Mouse (Mus musculus): ENCODE measurements at regions not wholly inside any gene's neighbourhood (a gene's known extent, or its start where the extent isn't known, plus 50 kb on each side); places are given as distances from the start of the nearest gene placed in this dataset.

DNA sequence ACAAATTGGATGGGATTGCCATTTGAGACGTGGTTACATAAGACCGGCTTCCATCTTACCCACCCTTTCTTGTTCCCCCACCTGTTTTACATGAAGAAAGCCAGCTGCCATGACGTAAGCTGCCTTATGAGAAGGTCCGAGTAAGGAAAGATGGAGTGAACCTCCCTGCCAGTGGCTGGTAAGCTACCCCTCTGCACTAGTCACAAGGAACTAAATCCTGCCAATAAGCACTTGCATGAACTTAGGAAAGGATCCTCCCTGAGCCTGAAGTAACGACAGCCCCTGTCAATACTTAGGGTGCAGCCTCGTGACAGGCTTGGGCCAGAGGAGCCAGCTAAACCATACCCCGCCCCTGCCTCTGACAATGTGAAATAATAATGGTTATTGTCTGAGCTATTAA lies 62.8 kb upstream of the Gm47985 start:
- WGBS (ENCODE audit: missing documents): 96% methylated on average over 7 of the region's 7 CpGs
- no peak overlapping the region for H3K4me3 ChIP-seq (ENCODE audit: inconsistent target)
- no peaks in the 10 kb centered on the region for H3K79me2 ChIP-seq (ENCODE audit: inconsistent target)
- H3K27ac ChIP-seq: no peak overlapping the region
- no peaks in the 10 kb centered on the region for H3K36me3 ChIP-seq (ENCODE audit: inconsistent target)

DNA sequence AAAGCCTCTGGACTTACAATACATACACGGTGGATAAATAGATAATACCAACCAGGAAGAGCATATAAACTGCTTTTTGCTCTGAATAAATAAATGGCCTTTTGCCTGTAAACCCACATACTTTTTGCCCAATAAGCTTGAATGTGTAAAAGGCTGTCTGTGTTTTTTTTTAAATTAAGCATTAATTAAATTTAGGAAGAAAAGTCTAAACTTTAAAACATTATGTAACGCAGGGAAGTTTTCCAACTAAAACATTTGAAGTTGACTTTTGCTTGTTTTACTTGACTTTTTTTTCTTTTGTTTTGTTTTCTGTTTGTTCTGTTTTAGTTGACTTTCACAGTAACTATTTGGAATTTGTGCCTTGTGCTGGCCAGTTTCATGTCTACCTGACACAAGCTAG lies 60.7 kb upstream of the Gm47985 start:
- WGBS (ENCODE audit: missing documents): 98% methylated on average over 2 of the region's 2 CpGs
- no peaks in the 10 kb centered on the region for H3K36me3 ChIP-seq (ENCODE audit: inconsistent target)
- no peak overlapping the region for H3K27ac ChIP-seq
- H3K79me2 ChIP-seq (ENCODE audit: inconsistent target): no peaks in the 10 kb centered on the region
- H3K4me3 ChIP-seq (ENCODE audit: inconsistent target): no peak overlapping the region

DNA sequence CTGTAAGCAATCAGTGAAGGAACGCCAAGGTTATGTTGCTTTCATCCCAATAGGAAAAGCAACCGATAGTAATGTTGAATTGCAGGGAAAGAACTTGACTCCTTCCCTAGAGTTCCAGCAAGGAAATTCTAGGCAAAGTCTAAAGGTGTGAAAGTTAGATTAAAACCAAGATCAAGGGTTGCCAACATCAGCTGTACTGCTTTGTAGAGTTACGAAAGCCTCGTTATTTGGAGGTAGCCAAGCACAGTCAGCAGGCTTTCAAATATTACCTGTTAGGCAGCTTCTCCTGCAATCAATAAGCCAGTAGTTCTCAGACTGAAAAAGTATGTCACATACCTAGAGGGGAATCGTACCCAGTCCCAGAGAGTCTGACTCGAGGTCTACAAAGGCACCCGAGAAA lies 58.4 kb upstream of the Gm47985 start:
- no peaks in the 10 kb centered on the region for H3K36me3 ChIP-seq (ENCODE audit: inconsistent target)
- 93% methylated on average over 7 of the region's 7 CpGs for WGBS (ENCODE audit: missing documents)
- H3K27ac ChIP-seq: no peak overlapping the region
- H3K4me3 ChIP-seq (ENCODE audit: inconsistent target): no peak overlapping the region
- no peaks in the 10 kb centered on the region for H3K79me2 ChIP-seq (ENCODE audit: inconsistent target)

DNA sequence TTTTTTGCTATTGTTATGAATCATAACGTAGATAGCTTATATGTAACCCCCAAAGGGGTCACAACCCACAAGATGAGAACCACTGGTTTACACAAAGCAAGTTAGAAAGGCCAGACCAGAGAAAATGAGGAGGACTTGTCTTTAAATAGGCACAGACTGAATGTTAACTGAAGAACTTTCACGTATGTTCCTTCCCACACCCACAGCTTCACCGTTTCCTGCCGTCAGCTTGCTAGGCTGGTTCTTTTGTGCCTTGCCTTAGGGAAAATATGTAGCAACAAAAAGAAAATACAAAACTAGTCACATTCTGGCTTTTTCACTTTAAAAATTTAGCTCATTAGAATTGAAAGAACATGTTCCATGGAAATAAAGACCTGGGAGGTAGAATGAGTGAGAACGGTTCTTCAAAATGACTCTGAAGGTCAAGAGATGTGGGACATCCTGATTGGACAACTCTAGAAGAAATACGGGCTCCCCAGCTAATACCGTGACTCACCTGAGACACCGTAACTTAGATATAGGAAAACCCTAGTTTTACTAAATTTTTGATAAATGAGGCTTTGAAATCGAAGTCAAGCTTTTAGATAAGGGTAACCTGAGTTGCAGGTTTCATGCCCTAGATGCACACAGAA lies 57.2 kb upstream of the Gm47985 start:
- Histone ChIP-seq H3K79me2 (ENCODE audit: inconsistent target) (no peaks in the 10 kb centered on the region), H3K27ac (no peak overlapping the region), H3K36me3 (ENCODE audit: inconsistent target) (no peaks in the 10 kb centered on the region), H3K4me3 (ENCODE audit: inconsistent target) (no peak overlapping the region)
- WGBS (ENCODE audit: missing documents): 97% methylated on average over 9 of the region's 9 CpGs

DNA sequence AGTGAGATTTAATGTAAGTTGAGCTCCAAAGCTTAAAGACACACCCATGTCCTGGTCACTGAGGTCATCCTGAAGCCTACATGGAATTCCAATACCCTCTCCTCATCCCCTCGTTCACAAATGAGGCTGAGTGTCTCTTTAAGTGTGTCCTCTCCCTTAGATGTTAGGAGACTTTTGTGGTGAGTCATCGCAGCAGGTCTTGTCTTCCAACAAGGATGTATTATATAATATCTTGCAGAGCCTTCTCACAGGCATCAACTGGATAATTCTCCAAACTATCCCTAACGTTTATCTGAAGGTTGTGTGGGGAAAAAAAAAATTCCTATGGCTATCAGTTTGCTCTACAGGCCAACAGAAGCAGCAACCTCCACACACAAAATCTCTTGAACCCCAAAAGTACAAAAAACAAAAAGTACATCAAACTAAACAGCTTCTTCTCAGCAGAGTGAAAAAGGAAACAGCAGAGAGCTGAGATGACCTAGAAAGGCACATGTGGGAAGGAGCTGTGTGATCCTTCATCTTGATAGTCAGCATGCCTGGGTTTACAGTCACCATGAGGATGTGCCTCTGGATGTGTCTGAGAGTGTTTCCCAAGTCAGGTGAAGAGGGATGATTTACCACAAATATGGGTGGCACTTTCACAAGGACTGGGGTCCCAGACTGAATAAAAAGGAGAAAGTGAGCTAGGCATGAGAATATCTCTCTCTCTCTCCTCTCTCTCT lies 56.4 kb upstream of the Gm47985 start:
- H3K36me3 ChIP-seq (ENCODE audit: inconsistent target): no peaks in the 10 kb centered on the region
- H3K27ac ChIP-seq: no peak overlapping the region
- H3K4me3 ChIP-seq (ENCODE audit: inconsistent target): no peak overlapping the region
- H3K79me2 ChIP-seq (ENCODE audit: inconsistent target): no peaks in the 10 kb centered on the region
- 94% methylated on average over 3 of the region's 3 CpGs for WGBS (ENCODE audit: missing documents)

DNA sequence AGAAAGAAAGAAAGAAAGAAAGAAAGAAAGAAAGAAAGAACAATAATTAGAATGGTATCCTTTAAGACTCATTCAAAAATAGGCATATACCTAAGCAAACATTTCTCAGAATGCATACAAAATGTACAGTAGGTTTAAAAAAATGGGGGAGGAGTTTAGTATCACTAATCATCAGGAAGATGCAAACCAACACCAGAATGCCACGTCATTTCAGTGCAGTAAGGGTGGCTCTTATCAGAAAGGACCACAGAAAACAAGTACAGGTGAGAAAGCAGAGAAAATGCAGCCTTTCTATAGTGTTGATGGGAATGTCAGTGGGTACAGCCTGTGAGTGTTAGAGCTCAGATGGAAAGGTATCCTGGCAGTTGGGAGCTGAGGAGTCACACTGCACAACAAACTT lies 55.6 kb upstream of the Gm47985 start:
- Histone ChIP-seq H3K4me3 (ENCODE audit: inconsistent target) (no peak overlapping the region), H3K36me3 (ENCODE audit: inconsistent target) (no peaks in the 10 kb centered on the region), H3K27ac (no peak overlapping the region), H3K79me2 (ENCODE audit: inconsistent target) (no peaks in the 10 kb centered on the region)
- WGBS (ENCODE audit: missing documents): 91% methylated on average over 1 of the region's 1 CpGs

DNA sequence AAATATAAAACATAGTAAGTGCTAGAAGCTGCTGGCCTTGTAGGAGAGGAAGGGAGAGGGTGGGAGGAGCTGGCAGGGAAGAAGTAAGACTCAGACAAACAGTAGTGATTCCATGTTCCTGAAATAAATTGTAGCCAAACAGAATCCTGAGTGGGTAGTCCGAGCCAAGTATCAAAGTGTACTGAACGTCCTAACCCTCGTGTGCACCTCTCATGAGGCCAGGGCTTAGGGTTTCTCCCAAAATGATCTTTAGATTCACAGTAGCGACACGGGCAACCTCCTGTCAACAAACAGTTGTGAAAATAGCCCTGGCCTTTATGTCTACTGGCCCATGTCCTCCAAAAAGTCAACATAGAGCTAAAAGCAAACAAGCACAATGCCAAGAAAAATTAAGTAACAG lies 54.3 kb upstream of the Gm47985 start:
- Histone ChIP-seq H3K27ac (no peak overlapping the region), H3K36me3 (ENCODE audit: inconsistent target) (no peaks in the 10 kb centered on the region)
- 98% methylated on average over 5 of the region's 5 CpGs for WGBS (ENCODE audit: missing documents)

DNA sequence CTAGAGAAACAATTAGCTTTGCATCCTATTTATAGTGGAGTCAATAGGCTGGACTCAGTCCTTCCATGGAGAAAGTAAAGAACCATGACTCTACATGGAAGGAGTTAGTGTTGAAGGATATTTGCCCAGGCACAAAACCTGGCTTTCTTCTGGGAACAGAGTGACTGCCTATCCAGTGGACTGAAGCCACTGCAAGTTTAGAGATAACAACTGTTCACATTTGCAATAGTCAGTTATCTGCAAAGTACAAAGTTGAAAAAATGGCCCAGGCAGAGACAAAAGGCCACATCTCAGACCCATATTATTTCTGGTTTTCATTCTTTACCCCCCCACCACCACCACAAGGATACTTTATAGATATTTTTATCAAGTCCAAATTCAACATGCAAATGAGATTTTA lies 53.4 kb upstream of the Gm47985 start:
- H3K27ac ChIP-seq: no peak overlapping the region
- no peaks in the 10 kb centered on the region for H3K79me2 ChIP-seq (ENCODE audit: inconsistent target)
- H3K4me3 ChIP-seq (ENCODE audit: inconsistent target): no peak overlapping the region
- H3K36me3 ChIP-seq (ENCODE audit: inconsistent target): no peaks in the 10 kb centered on the region

More for the DNA sequence above, 54.3 kb upstream of the Gm47985 start:
- no peaks in the 10 kb centered on the region for H3K79me2 ChIP-seq (ENCODE audit: inconsistent target)
- H3K4me3 ChIP-seq (ENCODE audit: inconsistent target): no peak overlapping the region

DNA sequence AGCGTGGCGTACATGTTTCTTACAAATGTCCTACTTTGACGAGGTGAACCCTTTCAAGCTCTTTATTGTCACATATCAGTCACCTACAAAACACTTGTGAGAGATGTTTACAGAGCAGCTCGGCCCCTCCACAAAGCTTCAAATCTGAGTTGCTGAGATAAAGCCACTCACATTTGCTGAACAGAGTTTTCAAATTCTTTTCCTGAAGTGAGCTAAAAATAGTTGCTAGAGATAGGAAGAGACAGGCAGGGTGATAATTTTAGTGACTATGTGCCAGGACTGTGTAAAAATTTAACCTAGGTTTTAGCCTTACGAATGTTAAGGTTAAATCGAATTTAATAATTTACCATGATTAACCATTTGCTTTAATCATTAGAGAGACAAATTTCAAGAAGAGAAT lies 52.3 kb upstream of the Gm47985 start:
- H3K27ac ChIP-seq: no peak overlapping the region

DNA sequence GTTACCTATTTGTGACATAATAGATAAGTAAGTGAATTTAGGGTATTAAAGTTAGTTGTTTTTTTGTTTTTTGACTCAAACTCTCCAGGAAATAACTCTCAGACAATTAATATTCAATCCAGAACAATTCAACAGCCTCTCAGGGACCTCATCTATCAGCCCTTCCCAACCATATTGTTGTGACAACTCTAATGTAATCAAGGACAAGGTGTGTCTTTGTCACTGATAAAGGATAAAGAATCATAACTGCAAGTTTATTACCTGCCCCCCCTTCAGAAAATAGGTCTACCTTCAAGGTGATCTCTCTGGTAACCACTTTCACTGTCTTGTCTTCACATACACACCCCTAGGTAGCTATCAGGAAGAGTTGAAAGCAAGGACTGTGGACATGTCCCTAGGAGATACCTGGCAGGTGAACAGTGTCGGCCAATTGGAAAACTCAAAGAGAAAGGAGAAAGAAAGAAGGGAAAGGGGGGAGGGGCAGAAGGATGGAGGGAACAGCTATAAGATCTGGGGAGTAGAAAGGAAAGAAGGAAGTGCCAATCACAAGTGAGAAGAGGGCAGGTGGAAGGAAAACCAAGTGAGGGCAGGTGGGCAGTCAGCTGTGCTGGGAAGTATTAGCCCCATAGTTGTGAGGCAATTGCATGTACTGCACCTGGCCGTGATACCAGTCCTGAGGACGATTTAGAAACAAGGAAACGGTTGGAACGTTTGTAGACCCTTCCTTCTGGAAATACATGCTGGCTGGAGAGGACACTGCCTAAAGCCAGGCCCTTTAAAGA lies 51.3 kb upstream of the Gm47985 start:
- Histone ChIP-seq H3K4me3 (ENCODE audit: inconsistent target) (no peak overlapping the region), H3K27ac (no peak overlapping the region), H3K36me3 (ENCODE audit: inconsistent target) (no peaks in the 10 kb centered on the region), H3K79me2 (ENCODE audit: inconsistent target) (no peaks in the 10 kb centered on the region)
- WGBS (ENCODE audit: missing documents): 57% methylated on average over 5 of the region's 5 CpGs

More for the DNA sequence above, 52.3 kb upstream of the Gm47985 start:
- 98% methylated on average over 6 of the region's 6 CpGs for WGBS (ENCODE audit: missing documents)
- Histone ChIP-seq H3K4me3 (ENCODE audit: inconsistent target) (no peak overlapping the region), H3K36me3 (ENCODE audit: inconsistent target) (no peaks in the 10 kb centered on the region), H3K79me2 (ENCODE audit: inconsistent target) (no peaks in the 10 kb centered on the region)

DNA sequence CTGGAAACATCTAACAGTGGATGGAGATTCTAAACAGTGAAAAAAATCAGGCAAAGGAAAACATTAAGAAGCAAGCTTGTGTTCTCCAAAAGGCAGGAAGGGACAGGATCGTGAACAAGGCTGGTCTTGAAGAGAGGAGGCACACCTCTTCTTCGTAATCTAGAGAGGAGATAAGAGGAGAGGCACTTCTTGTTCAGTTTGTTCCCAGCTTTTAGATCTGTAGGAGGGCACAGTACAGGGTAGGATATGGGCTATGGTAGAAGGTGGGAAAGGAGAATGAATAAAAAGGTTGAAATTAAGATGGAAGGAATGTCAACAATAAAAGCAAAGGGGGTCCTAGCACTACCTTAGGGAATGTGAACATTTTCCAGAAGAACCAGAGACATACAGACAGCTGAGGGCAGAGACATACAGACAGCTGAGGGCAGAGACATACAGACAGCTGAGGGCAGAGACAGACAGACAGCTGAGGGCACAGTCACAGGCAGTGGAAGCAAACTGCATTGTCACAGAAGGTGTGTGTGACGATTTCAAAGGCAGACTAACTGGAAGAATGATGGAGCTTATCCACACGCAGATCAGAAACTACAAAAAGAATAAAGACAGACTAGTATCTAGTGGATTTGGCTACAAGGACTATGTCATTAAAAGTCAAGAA lies 50.6 kb upstream of the Gm47985 start:
- no peaks in the 10 kb centered on the region for H3K36me3 ChIP-seq (ENCODE audit: inconsistent target)
- H3K4me3 ChIP-seq (ENCODE audit: inconsistent target): no peak overlapping the region
- H3K27ac ChIP-seq: no peak overlapping the region
- WGBS (ENCODE audit: missing documents): 90% methylated on average over 4 of the region's 4 CpGs
- H3K79me2 ChIP-seq (ENCODE audit: inconsistent target): no peaks in the 10 kb centered on the region

Measured in macrophage (primary cell).